Mouse (Mus musculus) small intestine, adult 2 months (tissue): ENCODE results near the gene Pdia5. TPM values are rescaled to one million over a fixed set of nuclear protein-coding genes. Genes with fewer than 3 reads are reported as not detected.
A peak's percentile ranks its signal among the peaks of the same experiment; 100 is the strongest.

Experiments used
- H3K27ac ChIP-seq: fragments of 200-500 bp; 2 replicates; pipeline ENCODE4 v1.5.1; 2012; ENCODE audit warnings: low read depth, low read length, control low read depth, inconsistent platforms; ENCODE audit not compliant: insufficient read depth
- H3K27me3 ChIP-seq: fragments of 200-500 bp; 2 replicates; pipeline ENCODE4 v1.6.1; 2012; ENCODE audit warnings: mild to moderate bottlenecking, moderate library complexity, low read length, inconsistent platforms; ENCODE audit not compliant: control insufficient read depth, insufficient read depth
- H3K36me3 ChIP-seq: fragments of 200-500 bp; 2 replicates; pipeline ENCODE4 v1.6.1; 2012; ENCODE audit warnings: mild to moderate bottlenecking, low read length, control low read depth, inconsistent platforms; ENCODE audit not compliant: control insufficient read depth, insufficient read depth
- H3K4me1 ChIP-seq: fragments of 200-500 bp; 2 replicates; pipeline ENCODE4 v1.6.1; 2012; ENCODE audit warnings: low read length, inconsistent platforms, mixed read lengths; ENCODE audit not compliant: control insufficient read depth, insufficient read depth, insufficient read length
- H3K4me3 ChIP-seq: fragments of 200-500 bp; 2 replicates; pipeline ENCODE4 v1.5.1; 2012; ENCODE audit warnings: low read depth, mild to moderate bottlenecking, control low read depth, inconsistent platforms, low read length, moderate library complexity
- CTCF ChIP-seq: fragments of 200-500 bp; IDR thresholded peaks from 2 replicates; pipeline ENCODE4 v1.5.1; 2012; ENCODE audit warnings: low read depth, mild to moderate bottlenecking, control low read depth, inconsistent platforms, low read length, moderate library complexity, mixed read lengths; ENCODE audit not compliant: insufficient replicate concordance, insufficient read length; ENCODE audit errors: extremely low read depth
- POLR2A ChIP-seq: fragments of 200-500 bp; IDR thresholded peaks from 2 replicates; pipeline ENCODE4 v1.6.1; 2012; ENCODE audit warnings: low read depth, mild to moderate bottlenecking, control low read depth, inconsistent platforms, low read length, moderate library complexity
- WGBS: fragments of 180-500 bp; shearing (Covaris S2); methylation state at CpG from one replicate; pipeline ENCODE4 v1.1.7; 2018; 5-methylcytosine and 5-hydroxymethylcytosine counted together
- polyA plus RNA-seq: library from polyadenylated mRNA; depleted of rRNA; stranded (reverse); fragments of >200 nt; gene quantifications from 2 replicates; pipeline ENCODE4 v1.2.3, GENCODE M21; 2012

The Pdia5 gene
- polyA plus RNA-seq, 1 experiment, result 7.2 TPM

DNA sequence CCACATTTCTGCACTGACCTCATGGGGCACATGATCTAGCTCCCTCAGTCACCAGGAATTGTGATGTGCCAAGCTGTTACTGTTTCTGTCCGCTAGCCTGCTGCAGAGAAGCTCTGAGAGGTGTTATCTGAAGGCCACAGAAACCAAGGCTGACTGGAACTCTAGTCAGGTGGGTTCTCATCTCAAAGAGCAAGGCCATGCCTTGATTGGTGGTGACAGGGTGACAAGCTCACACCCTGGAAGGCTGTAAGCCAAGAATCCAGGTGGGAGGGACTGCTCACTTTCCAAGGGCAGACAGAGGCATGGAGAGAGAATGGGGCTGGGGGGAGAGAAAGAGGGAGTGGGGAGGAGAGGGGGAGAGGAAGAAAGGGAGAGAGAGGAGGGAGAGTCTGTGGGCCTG, 51.6 kb downstream of the Pdia5 start:
- no peak overlapping the region for H3K4me3 ChIP-seq
- TF ChIP-seq CTCF (no peak), POLR2A (no peak)
- H3K4me1 ChIP-seq, result no peaks in the 10 kb centered on the region
- H3K36me3 ChIP-seq, result no peaks in the 10 kb centered on the region
- WGBS, result 88% methylated on average over 1 of the region's 1 CpGs
- H3K27me3 ChIP-seq, result no peaks in the 10 kb centered on the region
- H3K27ac ChIP-seq, result no peak overlapping the region

DNA sequence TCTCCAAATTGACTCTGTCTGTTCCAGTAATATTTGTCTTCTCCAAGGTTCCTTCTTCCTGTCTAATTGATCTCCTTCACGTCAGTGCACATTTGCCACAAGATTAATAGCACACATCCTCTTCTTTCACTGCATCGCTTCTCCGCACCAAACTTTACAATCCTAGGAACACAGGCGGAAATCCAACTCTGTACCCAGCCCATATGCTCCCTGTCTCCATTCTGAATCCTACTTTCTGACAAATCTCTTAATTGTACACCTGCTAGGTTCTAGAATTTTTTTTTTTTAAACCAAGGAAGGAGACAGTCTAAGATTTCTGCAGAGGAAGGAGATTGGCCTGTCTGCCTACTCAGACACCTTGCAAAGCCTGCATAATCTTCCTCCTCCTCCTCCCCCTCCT, 59.1 kb downstream of the Pdia5 start:
- no peak overlapping the region for H3K4me3 ChIP-seq
- TF ChIP-seq CTCF (no peak), POLR2A (no peak)

GRCm38 (mm10) chr16:35424926-35425325, 65.7 kb downstream of the Pdia5 start:
- 86% methylated on average over 4 of the region's 4 CpGs for WGBS
- H3K27ac ChIP-seq, result no peak overlapping the region
- TF ChIP-seq CTCF, result no peak
- no peak for TF ChIP-seq POLR2A
- no peak overlapping the region for H3K4me3 ChIP-seq
- H3K27me3 ChIP-seq, result no peaks in the 10 kb centered on the region
- H3K4me1 ChIP-seq, result peaks cover 4% of the 10 kb centered on the region; the same call in 1 of the 2 replicates
- H3K36me3 ChIP-seq, result no peaks in the 10 kb centered on the region

More for the DNA sequence above, 59.1 kb downstream of the Pdia5 start:
- H3K27ac ChIP-seq, result no peak overlapping the region
- no peaks in the 10 kb centered on the region; the same call in 1 of the 2 replicates for H3K36me3 ChIP-seq
- H3K27me3 ChIP-seq, result no peaks in the 10 kb centered on the region
- WGBS, result 90% methylated on average over 4 of the region's 4 CpGs
- H3K4me1 ChIP-seq, result no peaks in the 10 kb centered on the region

- peaks cover 4% of the 10 kb centered on the region; the same call in 1 of the 2 replicates for H3K4me1 ChIP-seq
- no peak for TF ChIP-seq POLR2A
- TF ChIP-seq CTCF, result no peak
- H3K27me3 ChIP-seq, result no peaks in the 10 kb centered on the region
- H3K36me3 ChIP-seq, result no peaks in the 10 kb centered on the region
- no peak overlapping the region for H3K4me3 ChIP-seq
- WGBS, result 88% methylated on average over 18 of the region's 18 CpGs
- H3K27ac ChIP-seq, result no peak overlapping the region
These were observed 67.2 kb downstream of the Pdia5 start for GRCm38 (mm10) chr16:35423250-35424139.

DNA sequence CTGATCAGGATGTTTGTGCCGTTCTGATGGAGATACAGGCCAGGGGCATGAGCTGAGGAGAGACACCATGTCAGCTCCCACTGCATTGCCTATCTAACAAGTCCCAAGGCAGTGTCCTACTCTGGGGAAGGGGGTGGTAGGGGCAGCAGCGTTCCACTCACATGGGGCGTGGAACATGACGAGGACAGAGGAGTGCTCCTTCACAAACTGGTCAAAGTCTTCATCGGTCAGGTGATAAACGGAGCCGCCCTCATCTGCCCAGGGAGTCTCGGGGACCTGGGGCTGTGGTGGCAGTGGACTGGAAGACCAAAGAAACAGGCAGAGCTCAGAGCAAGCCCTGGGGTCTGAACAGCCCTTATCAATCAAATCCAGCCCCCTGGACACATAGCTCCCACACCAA, 68.0 kb downstream of the Pdia5 start:
- no peak overlapping the region for H3K27ac ChIP-seq
- no peak for TF ChIP-seq CTCF
- no peak for TF ChIP-seq POLR2A
- WGBS, result 61% methylated on average over 8 of the region's 8 CpGs

GRCm38 (mm10) chr16:35422141-35422540, 68.5 kb downstream of the Pdia5 start:
- H3K27ac ChIP-seq, result no peak overlapping the region
- peaks cover 4% of the 10 kb centered on the region; the same call in 1 of the 2 replicates for H3K4me1 ChIP-seq
- no peaks in the 10 kb centered on the region for H3K36me3 ChIP-seq
- WGBS, result 63% methylated on average over 4 of the region's 4 CpGs
- TF ChIP-seq CTCF (peak; percentile 42; the same call in 1 of the 2 replicates), POLR2A (no peak)
- H3K27me3 ChIP-seq, result no peaks in the 10 kb centered on the region
- H3K4me3 ChIP-seq, result no peak overlapping the region

More for the DNA sequence above, 68.0 kb downstream of the Pdia5 start:
- Histone ChIP-seq H3K4me1 (peaks cover 4% of the 10 kb centered on the region; the same call in 1 of the 2 replicates), H3K27me3 (no peaks in the 10 kb centered on the region), H3K36me3 (no peaks in the 10 kb centered on the region), H3K4me3 (no peak overlapping the region)

- no peak for TF ChIP-seq CTCF
- TF ChIP-seq POLR2A, result no peak
- Histone ChIP-seq H3K36me3 (peaks cover 7% of the 10 kb centered on the region), H3K4me1 (no peaks in the 10 kb centered on the region), H3K27ac (no peak overlapping the region), H3K4me3 (no peak overlapping the region), H3K27me3 (no peaks in the 10 kb centered on the region)
- 49% methylated on average over 5 of the region's 5 CpGs for WGBS
These were observed 76.1 kb downstream of the Pdia5 start for GRCm38 (mm10) chr16:35414616-35415015.

GRCm38 (mm10) chr16:35406706-35407105, 84.0 kb downstream of the Pdia5 start:
- no peak for TF ChIP-seq POLR2A
- TF ChIP-seq CTCF, result no peak
- H3K36me3 ChIP-seq, result peaks cover 10% of the 10 kb centered on the region
- WGBS, result 76% methylated on average over 4 of the region's 4 CpGs
- no peak overlapping the region for H3K27ac ChIP-seq
- no peaks in the 10 kb centered on the region for H3K27me3 ChIP-seq
- H3K4me3 ChIP-seq, result no peak overlapping the region
- no peaks in the 10 kb centered on the region for H3K4me1 ChIP-seq
